Mouse (Mus musculus) kidney, postnatal 0 days (tissue): Measurements from ENCODE around the gene Gm5475. TPM values are rescaled to one million over a fixed set of nuclear protein-coding genes. Genes with fewer than 3 reads are reported as not detected.
A peak's percentile ranks its signal among the peaks of the same experiment; 100 is the strongest.

ENCODE experiments used
- ATAC-seq: fragments of 200-750 bp; cut with Nextera tagmentation; replicated peaks from 2 replicates; pipeline ENCODE4 v1.8.0; 2017; ENCODE audit warnings: low read depth, moderate number of reproducible peaks, moderate TSS enrichment, moderate library complexity; ENCODE audit not compliant: low FRiP score
- DNase-seq: peaks from one replicate; pipeline ENCODE4 v3.0.0-alpha.2; 2016; ENCODE audit warnings: low spot score
- H3K27ac ChIP-seq: fragments of 300-500 bp; sonication (generic); 2 replicates; pipeline ENCODE4 v1.5.1; 2014; ENCODE audit warnings: mild to moderate bottlenecking
- H3K27me3 ChIP-seq: fragments of 300-500 bp; sonication (generic); 2 replicates; pipeline ENCODE4 v1.6.1; 2014; ENCODE audit warnings: low read length, mixed read lengths; ENCODE audit not compliant: insufficient read depth
- H3K36me3 ChIP-seq: fragments of 300-500 bp; sonication (generic); 2 replicates; pipeline ENCODE4 v1.6.1; 2014; ENCODE audit warnings: low read length, mixed read lengths; ENCODE audit not compliant: insufficient read depth
- H3K4me1 ChIP-seq: fragments of 300-500 bp; sonication (generic); replicated peaks from 2 replicates; pipeline ENCODE4 v1.6.1; 2014; ENCODE audit warnings: antibody characterized with exemption, low read length, mixed read lengths; ENCODE audit not compliant: insufficient read depth
- H3K4me2 ChIP-seq: fragments of 300-500 bp; sonication (generic); 2 replicates; pipeline ENCODE4 v1.6.1; 2014; ENCODE audit warnings: mild to moderate bottlenecking, low read length, moderate library complexity, mixed read lengths
- H3K4me3 ChIP-seq: fragments of 300-500 bp; sonication (generic); replicated peaks from 2 replicates; pipeline ENCODE4 v1.5.1; 2014; ENCODE audit warnings: low read depth, low read length
- H3K9ac ChIP-seq: fragments of 300-500 bp; sonication (generic); 2 replicates; pipeline ENCODE4 v1.6.1; 2014; ENCODE audit warnings: low read depth, low read length
- H3K9me3 ChIP-seq: fragments of 300-500 bp; sonication (generic); replicated peaks from 2 replicates; pipeline ENCODE4 v1.6.1; 2016; ENCODE audit warnings: low read length, inconsistent platforms, mixed read lengths
- CTCF ChIP-seq: IDR thresholded peaks from 2 replicates; pipeline ENCODE4 v1.5.1; 2016; ENCODE audit warnings: antibody characterized with exemption, low read depth, mild to moderate bottlenecking, moderate library complexity
- WGBS: fragments of 180-500 bp; shearing (Covaris S2); extraction: QIAGEN DNeasy Blood & Tissue Kit; methylation state at CpG from one replicate; pipeline ENCODE4 v1.1.7; 2014; 5-methylcytosine and 5-hydroxymethylcytosine counted together
- polyA plus RNA-seq: library from polyadenylated mRNA; unstranded; fragments of >200 nt; fragmentation: Nextera tagmentation; extraction: Ambion mirVana; gene quantifications from 2 replicates; pipeline ENCODE4 v1.2.1, GENCODE M21; 2015

Gm5475 gene
- polyA plus RNA-seq, 1 experiment from 2014 or later: 1.5 TPM

- H3K9ac ChIP-seq: no peak overlapping the region; the same call in 1 of the 2 replicates
- H3K4me1 ChIP-seq: peaks cover 12% of the 10 kb centered on the region; the same call in 1 of the 2 replicates
- no peak for DNase-seq
- peaks cover 10% of the 10 kb centered on the region for H3K36me3 ChIP-seq
- WGBS: 37% methylated on average over 10 of the region's 10 CpGs
- H3K4me3 ChIP-seq: peak overlapping the region; percentile 85
- H3K4me2 ChIP-seq: peak overlapping the region; percentile 65
- no peaks in the 10 kb centered on the region for H3K27me3 ChIP-seq
- no peak for TF ChIP-seq CTCF
- H3K9me3 ChIP-seq: no peaks in the 10 kb centered on the region
- ATAC-seq: no peak
- no peak overlapping the region for H3K27ac ChIP-seq
Measured at GRCm38 (mm10) chr15:100470037-100470436, 48.1 kb downstream of the Gm5475 start.

DNA sequence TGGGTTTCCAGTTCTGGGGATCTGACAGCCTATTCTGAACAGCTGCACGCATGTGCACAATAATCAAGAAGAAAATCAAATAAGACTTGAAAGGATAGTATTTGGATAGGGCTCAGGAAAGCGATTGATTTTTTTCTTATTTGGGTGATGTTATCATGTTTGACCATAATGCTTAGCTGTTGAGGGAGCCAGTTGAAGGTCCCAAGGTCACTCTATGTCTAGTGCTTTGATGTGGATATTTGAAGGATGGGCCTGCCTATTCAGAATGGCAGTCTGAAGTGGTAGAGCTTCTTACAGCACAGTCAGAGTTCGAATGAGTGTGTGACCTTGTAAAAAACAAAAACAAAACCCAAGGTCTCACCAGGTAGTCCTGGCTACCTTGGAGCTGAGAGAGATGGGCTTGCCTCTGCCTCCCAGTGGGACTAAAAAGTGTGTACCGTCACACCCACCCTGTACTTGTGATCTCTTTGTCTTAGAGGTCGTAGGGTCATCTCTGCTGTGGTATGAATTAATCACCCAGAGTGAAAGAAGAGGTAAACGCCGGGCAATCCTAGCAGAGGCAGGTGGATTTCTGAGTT lies 52.1 kb downstream of the Gm5475 start:
- peaks cover 39% of the 10 kb centered on the region for H3K36me3 ChIP-seq

More for the DNA sequence above, 52.1 kb downstream of the Gm5475 start:
- H3K9ac ChIP-seq: no peak overlapping the region
- no peaks in the 10 kb centered on the region for H3K27me3 ChIP-seq
- WGBS: 79% methylated on average over 7 of the region's 7 CpGs
- peaks cover 8% of the 10 kb centered on the region; the same call in 1 of the 2 replicates for H3K4me1 ChIP-seq
- H3K4me2 ChIP-seq: no peak overlapping the region
- H3K4me3 ChIP-seq: no peak overlapping the region
- H3K27ac ChIP-seq: no peak overlapping the region
- ATAC-seq (no peak), DNase-seq (no peak)
- no peak for TF ChIP-seq CTCF
- no peaks in the 10 kb centered on the region for H3K9me3 ChIP-seq

Other genes with a start within 250 kb of the Gm5475 start
- gene Atf1, start 194.3 kb upstream of the Gm5475 start, polyA plus RNA-seq: 30.2 and 33.9 TPM in 2 replicates
- gene Tmprss12, start 141.3 kb upstream of the Gm5475 start, polyA plus RNA-seq: not detected in 2 replicates
- gene Mettl7a1, start 118.0 kb upstream of the Gm5475 start, polyA plus RNA-seq: 14.3 and 15.0 TPM in 2 replicates
- gene Mettl7a3, start 87.2 kb upstream of the Gm5475 start, polyA plus RNA-seq: 0.23 and 0.41 TPM in 2 replicates
- 1.9 and 2.0 TPM in 2 replicates for gene Methig1, start 69.0 kb upstream of the Gm5475 start, polyA plus RNA-seq
- 1.8 and 2.8 TPM in 2 replicates for gene Mettl7a2, start 68.9 kb upstream of the Gm5475 start, polyA plus RNA-seq
- 0.69 TPM in 1 of 2 replicates, not detected in the other for gene Higd1c, start 57.6 kb upstream of the Gm5475 start, polyA plus RNA-seq
- 28.1 and 33.2 TPM in 2 replicates for gene Slc11a2, start 2.9 kb downstream of the Gm5475 start, polyA plus RNA-seq
- 21.3 and 22.4 TPM in 2 replicates for gene Letmd1, start 46.9 kb downstream of the Gm5475 start, polyA plus RNA-seq
- gene Csrnp2, start 73.3 kb downstream of the Gm5475 start, polyA plus RNA-seq: 10.4 and 10.9 TPM in 2 replicates
- 28.6 and 29.1 TPM in 2 replicates for gene Tfcp2, start 129.9 kb downstream of the Gm5475 start, polyA plus RNA-seq
- gene Pou6f1, start 177.8 kb downstream of the Gm5475 start, polyA plus RNA-seq: 9.5 and 9.7 TPM in 2 replicates
- gene Dazap2, start 193.2 kb downstream of the Gm5475 start, polyA plus RNA-seq: 327 and 349 TPM in 2 replicates
- gene Smagp, start 214.8 kb downstream of the Gm5475 start, polyA plus RNA-seq: 83.7 and 92.0 TPM in 2 replicates
- 0.93 and 0.97 TPM in 2 replicates for gene Bin2, start 247.4 kb downstream of the Gm5475 start, polyA plus RNA-seq